Mouse (Mus musculus) megakaryocyte-erythroid progenitor cell, adult 5 weeks (primary cell): Measurements from ENCODE around the gene Mcf2. TPM values are rescaled to one million over a fixed set of nuclear protein-coding genes. Genes with fewer than 3 reads are reported as not detected.

ENCODE experiments used
- polyA plus RNA-seq: library from polyadenylated mRNA; stranded (reverse); fragments of >175 nt; gene quantifications from 2 replicates; pipeline ENCODE4 v1.2.3, GENCODE M21; 2012

The Mcf2 gene
- polyA plus RNA-seq: 0.03 and 0.05 TPM in 2 replicates

GRCm38 (mm10) chrX:60178744-60179458, at the start of gene Mcf2:
TSS of gene Mcf2 (minus strand) at chrX:60179089.

Other genes starting within 250 kb of the Mcf2 start
- gene F9, start 179.6 kb downstream of the Mcf2 start, polyA plus RNA-seq: 0.03 TPM in 1 of 2 replicates, not detected in the other